Mouse (Mus musculus) lung, postnatal 4 days (tissue): ENCODE data around the gene Chchd5.

Experiments used
- DNase-seq, 2 experiments: peaks; one replicate each; pipeline ENCODE4 v3.0.0; 2021

Chchd5 gene

GRCm38 (mm10) chr2:129129412-129129929, at the start of gene Chchd5:
Chchd5 (plus strand) TSS chr2:129129700.
- peak; percentile 93 to 98 for DNase-seq

GRCm38 (mm10) chr2:129081097-129081496, 48.4 kb upstream of the Chchd5 start:
- DNase-seq = no peak

- DNase-seq = no peak
Observed at GRCm38 (mm10) chr2:129083514-129083913, 46.0 kb upstream of the Chchd5 start.

GRCm38 (mm10) chr2:129084959-129085358, 44.5 kb upstream of the Chchd5 start:
- peak in 1 of 2 experiments; percentile 21 for DNase-seq

GRCm38 (mm10) chr2:129087520-129087919, 42.0 kb upstream of the Chchd5 start:
- DNase-seq = no peak

- no peak for DNase-seq
Observed at GRCm38 (mm10) chr2:129090370-129090769, 39.1 kb upstream of the Chchd5 start.

GRCm38 (mm10) chr2:129092810-129093209, 36.7 kb upstream of the Chchd5 start:
- DNase-seq = no peak

GRCm38 (mm10) chr2:129093926-129094724, 35.4 kb upstream of the Chchd5 start:
- DNase-seq = no peak

- DNase-seq = peak; percentile 93 to 94
Observed at GRCm38 (mm10) chr2:129100784-129101310, 28.7 kb upstream of the Chchd5 start, which contains the start of gene Polr1b. Polr1b (plus strand) TSS chr2:129100995.

GRCm38 (mm10) chr2:129112924-129113323, 16.6 kb upstream of the Chchd5 start:
- DNase-seq = no peak

GRCm38 (mm10) chr2:129115706-129116367, 13.7 kb upstream of the Chchd5 start:
- no peak for DNase-seq

- DNase-seq = no peak
Observed at GRCm38 (mm10) chr2:129116368-129116739, 13.1 kb upstream of the Chchd5 start.

GRCm38 (mm10) chr2:129118061-129118460, 11.4 kb upstream of the Chchd5 start:
- no peak for DNase-seq

GRCm38 (mm10) chr2:129121986-129122385, 7.5 kb upstream of the Chchd5 start:
- no peak for DNase-seq

GRCm38 (mm10) chr2:129129987-129130545, 566 bp downstream of the Chchd5 start:
- peak in 1 of 2 experiments; percentile 31 for DNase-seq

- DNase-seq = no peak
Observed at GRCm38 (mm10) chr2:129130776-129131175, 1.3 kb downstream of the Chchd5 start.

GRCm38 (mm10) chr2:129132231-129132630, 2.7 kb downstream of the Chchd5 start:
- no peak for DNase-seq

GRCm38 (mm10) chr2:129133006-129133805, 3.7 kb downstream of the Chchd5 start:
- no peak for DNase-seq

GRCm38 (mm10) chr2:129139906-129140305, 10.4 kb downstream of the Chchd5 start:
- no peak for DNase-seq

- DNase-seq = no peak
Observed at GRCm38 (mm10) chr2:129148836-129149235, 19.3 kb downstream of the Chchd5 start.

- DNase-seq = no peak
Observed at GRCm38 (mm10) chr2:129150386-129150785, 20.9 kb downstream of the Chchd5 start.

GRCm38 (mm10) chr2:129151111-129151510, 21.6 kb downstream of the Chchd5 start:
- no peak for DNase-seq
